Mouse (Mus musculus) heart, adult 2 months (tissue): Measurements from ENCODE around the gene Card6.

Experiments
- CTCF ChIP-seq: fragments of 200-600 bp; IDR thresholded peaks from 2 replicates; pipeline ENCODE4 v1.8.1; 2022; ENCODE audit warnings: antibody characterized with exemption, mild to moderate bottlenecking, moderate library complexity
- EP300 ChIP-seq: fragments of 200-500 bp; IDR thresholded peaks from 2 replicates; pipeline ENCODE4 v1.6.1; 2011; ENCODE audit warnings: low read depth, low read length, control low read depth; ENCODE audit not compliant: insufficient read depth
- POLR2A ChIP-seq: fragments of 200-500 bp; IDR thresholded peaks from 2 replicates; pipeline ENCODE4 v1.6.1; 2011; ENCODE audit warnings: mild to moderate bottlenecking, low read depth, low read length, control low read depth; ENCODE audit not compliant: insufficient read depth

- TF ChIP-seq POLR2A: no peak
- TF ChIP-seq CTCF: no peak
- no peak for TF ChIP-seq EP300
These were observed 25.0 kb upstream of the Card6 start for GRCm38 (mm10) chr15:5133301-5133700.
